Mouse (Mus musculus): ENCODE results near the gene Ccr6. TPM values are rescaled to one million over a fixed set of nuclear protein-coding genes. Genes with fewer than 3 reads are reported as not detected.

Ccr6 gene
- polyA plus RNA-seq, 1 experiment = not detected

GRCm38 (mm10) chr17:8302772-8303438 is 67.1 kb downstream of the Ccr6 start:
- Histone ChIP-seq H3K4me1 (ENCODE audit: control insufficient read depth, insufficient read depth, low read length) (no peaks in the 10 kb centered on the region; the same call in 1 of the 2 replicates), H3K4me3 (replicated peaks; ENCODE audit: control insufficient read depth, low read depth, low read length) (no peak overlapping the region), H3K27ac (ENCODE audit: control insufficient read depth, insufficient read depth, low read depth, low read length, poor library complexity) (no peak overlapping the region)
- TF ChIP-seq CTCF (IDR thresholded peaks at IDR 0.05; ENCODE audit: control insufficient read depth, insufficient read depth, low read length) = no peak
- no peak for TF ChIP-seq POLR2A (IDR thresholded peaks at IDR 0.05; ENCODE audit: borderline replicate concordance, control insufficient read depth, low read depth, low read length)
- WGBS = 41% methylated on average over 7 of the region's 7 CpGs

GRCm38 (mm10) chr17:8303671-8304070 is 67.8 kb downstream of the Ccr6 start:
- TF ChIP-seq POLR2A (IDR thresholded peaks at IDR 0.05; ENCODE audit: borderline replicate concordance, control insufficient read depth, low read depth, low read length) (no peak), CTCF (IDR thresholded peaks at IDR 0.05; ENCODE audit: control insufficient read depth, insufficient read depth, low read length) (no peak)
- no peak overlapping the region for H3K4me3 ChIP-seq (replicated peaks; ENCODE audit: control insufficient read depth, low read depth, low read length)
- 82% methylated on average over 5 of the region's 5 CpGs for WGBS

GRCm38 (mm10) chr17:8305801-8306200 is 70.0 kb downstream of the Ccr6 start:
- WGBS = 57% methylated on average over 3 of the region's 3 CpGs
- Histone ChIP-seq H3K27ac (ENCODE audit: control insufficient read depth, insufficient read depth, low read depth, low read length, poor library complexity) (no peak overlapping the region), H3K4me3 (replicated peaks; ENCODE audit: control insufficient read depth, low read depth, low read length) (no peak overlapping the region), H3K4me1 (ENCODE audit: control insufficient read depth, insufficient read depth, low read length) (no peaks in the 10 kb centered on the region; the same call in 1 of the 2 replicates)
- no peak for TF ChIP-seq POLR2A (IDR thresholded peaks at IDR 0.05; ENCODE audit: borderline replicate concordance, control insufficient read depth, low read depth, low read length)
- TF ChIP-seq CTCF (IDR thresholded peaks at IDR 0.05; ENCODE audit: control insufficient read depth, insufficient read depth, low read length) = 0 out of 2 replicates have a peak, but pooled peaks have one; percentile 22

More at GRCm38 (mm10) chr17:8303671-8304070, 67.8 kb downstream of the Ccr6 start:
- H3K4me1 ChIP-seq (ENCODE audit: control insufficient read depth, insufficient read depth, low read length) = no peaks in the 10 kb centered on the region; the same call in 1 of the 2 replicates
- no peak overlapping the region for H3K27ac ChIP-seq (ENCODE audit: control insufficient read depth, insufficient read depth, low read depth, low read length, poor library complexity)

Other genes starting within 250 kb of the Ccr6 start
- not detected in 2 replicates for gene Gm49673, start 88.3 kb upstream of the Ccr6 start, polyA plus RNA-seq (2011; ENCODE audit: insufficient read depth, insufficient read length, low replicate concordance, missing spikeins)
- 2.3 TPM in 1 of 2 replicates, not detected in the other for gene Rnaset2a, start 87.9 kb upstream of the Ccr6 start, polyA plus RNA-seq (2011; ENCODE audit: insufficient read depth, insufficient read length, low replicate concordance, missing spikeins)
- gene Fgfr1op, start 70.5 kb upstream of the Ccr6 start, polyA plus RNA-seq (2011; ENCODE audit: insufficient read depth, insufficient read length, low replicate concordance, missing spikeins) = 23.3 and 24.2 TPM in 2 replicates
- 26.7 and 40.1 TPM in 2 replicates for gene Mpc1, start 46.9 kb downstream of the Ccr6 start, polyA plus RNA-seq (2011; ENCODE audit: insufficient read depth, insufficient read length, low replicate concordance, missing spikeins)
- 11.9 and 17.9 TPM in 2 replicates for gene Sft2d1, start 75.1 kb downstream of the Ccr6 start, polyA plus RNA-seq (2011; ENCODE audit: insufficient read depth, insufficient read length, low replicate concordance, missing spikeins)
- not detected in 2 replicates for gene Prr18, start 101.4 kb downstream of the Ccr6 start, polyA plus RNA-seq (2011; ENCODE audit: insufficient read depth, insufficient read length, low replicate concordance, missing spikeins)
- not detected in 2 replicates for gene T2, start 119.9 kb downstream of the Ccr6 start, polyA plus RNA-seq (2011; ENCODE audit: insufficient read depth, insufficient read length, low replicate concordance, missing spikeins)
- not detected in 2 replicates for gene T, start 198.4 kb downstream of the Ccr6 start, polyA plus RNA-seq (2011; ENCODE audit: insufficient read depth, insufficient read length, low replicate concordance, missing spikeins)

All from bone marrow, adult 2 months (tissue).